Mouse (Mus musculus) right cerebral cortex, postnatal 36 days (tissue): ENCODE data around the gene Hirip3.
"Not testable (repeated sequence)": the region's sequence is repeated elsewhere in the genome, so short reads cannot be mapped to it uniquely, and the experiment has no call there.

Experiments used
- DNase-seq, 2 experiments: peaks; one replicate each; pipeline ENCODE4 v3.0.0; 2022; ENCODE audit warnings: low spot score in 2 of 2, mixed read lengths in 1 of 2

Gene Hirip3

GRCm38 (mm10) chr7:126853454-126853853 is 8.3 kb upstream of the Hirip3 start:
- no peak for DNase-seq

GRCm38 (mm10) chr7:126855641-126856040 is 6.1 kb upstream of the Hirip3 start:
- no peak for DNase-seq

GRCm38 (mm10) chr7:126856741-126857420 is 4.9 kb upstream of the Hirip3 start:
- DNase-seq, result no peak

- DNase-seq, result no peak
These were observed 785 bp upstream of the Hirip3 start for GRCm38 (mm10) chr7:126860987-126861386.

GRCm38 (mm10) chr7:126862147-126862784 is 494 bp downstream of the Hirip3 start, which contains the start of gene Ino80e:
Gene Ino80e (minus strand): TSS chr7:126862377.
- DNase-seq, result peak; percentile 92 to 95

- no peak for DNase-seq
These were observed 2.0 kb downstream of the Hirip3 start for GRCm38 (mm10) chr7:126863791-126864190.

GRCm38 (mm10) chr7:126867534-126867933 is 5.8 kb downstream of the Hirip3 start:
- DNase-seq, result no peak

GRCm38 (mm10) chr7:126868003-126868402 is 6.2 kb downstream of the Hirip3 start:
- DNase-seq, result no peak

GRCm38 (mm10) chr7:126869780-126870519 is 8.2 kb downstream of the Hirip3 start:
- no peak for DNase-seq

GRCm38 (mm10) chr7:126870520-126870891 is 8.7 kb downstream of the Hirip3 start:
- DNase-seq, result no peak

- no peak for DNase-seq
These were observed 15.5 kb downstream of the Hirip3 start for GRCm38 (mm10) chr7:126877239-126877638.

GRCm38 (mm10) chr7:126881040-126881439 is 19.3 kb downstream of the Hirip3 start:
- no peak for DNase-seq

- no peak for DNase-seq
These were observed 22.0 kb downstream of the Hirip3 start for GRCm38 (mm10) chr7:126883731-126884181.

GRCm38 (mm10) chr7:126884286-126885164 is 22.8 kb downstream of the Hirip3 start, which contains the start of gene Taok2:
Gene Taok2 (minus strand): TSS chr7:126884703.
- DNase-seq, result peak; percentile 98

GRCm38 (mm10) chr7:126887281-126887680 is 25.5 kb downstream of the Hirip3 start:
- no peak for DNase-seq

- no peak for DNase-seq
These were observed 27.1 kb downstream of the Hirip3 start for GRCm38 (mm10) chr7:126888852-126889251.

- no peak for DNase-seq
These were observed 35.1 kb downstream of the Hirip3 start for GRCm38 (mm10) chr7:126896912-126897311.

- DNase-seq, result no peak
These were observed 35.8 kb downstream of the Hirip3 start for GRCm38 (mm10) chr7:126897390-126898101.

- peak; percentile 90 for DNase-seq
These were observed 36.6 kb downstream of the Hirip3 start for GRCm38 (mm10) chr7:126898102-126898990.

GRCm38 (mm10) chr7:126899781-126900180 is 38.0 kb downstream of the Hirip3 start:
- not testable (repeated sequence) for DNase-seq
